Mouse (Mus musculus): ENCODE results near the gene Pou2f1.

- TF ChIP-seq CTCF (IDR thresholded peaks at IDR 0.05; ENCODE audit: extremely low read depth, insufficient read depth, insufficient read length, insufficient replicate concordance): no peak
- no peak for TF ChIP-seq POLR2A (IDR thresholded peaks at IDR 0.05; ENCODE audit: low read depth, low read length)
These were observed 141.9 kb downstream of the Pou2f1 start for GRCm38 (mm10) chr1:165860373-165861234.
